Mouse (Mus musculus) cortical plate, adult 2 months (tissue): Measurements from ENCODE around the gene Tmem86a.

Experiments
- CTCF ChIP-seq: fragments of 200-500 bp; IDR thresholded peaks from 2 replicates; pipeline ENCODE4 v1.5.1; 2011; ENCODE audit warnings: mild to moderate bottlenecking, control low read depth, low read length; ENCODE audit not compliant: insufficient read depth; ENCODE audit errors: extremely low read depth
- POLR2A ChIP-seq: fragments of 200-500 bp; IDR thresholded peaks from 2 replicates; pipeline ENCODE4 v1.6.1; 2011; ENCODE audit warnings: mild to moderate bottlenecking, low read length, control low read depth; ENCODE audit not compliant: insufficient read depth; ENCODE audit errors: extremely low read depth

DNA sequence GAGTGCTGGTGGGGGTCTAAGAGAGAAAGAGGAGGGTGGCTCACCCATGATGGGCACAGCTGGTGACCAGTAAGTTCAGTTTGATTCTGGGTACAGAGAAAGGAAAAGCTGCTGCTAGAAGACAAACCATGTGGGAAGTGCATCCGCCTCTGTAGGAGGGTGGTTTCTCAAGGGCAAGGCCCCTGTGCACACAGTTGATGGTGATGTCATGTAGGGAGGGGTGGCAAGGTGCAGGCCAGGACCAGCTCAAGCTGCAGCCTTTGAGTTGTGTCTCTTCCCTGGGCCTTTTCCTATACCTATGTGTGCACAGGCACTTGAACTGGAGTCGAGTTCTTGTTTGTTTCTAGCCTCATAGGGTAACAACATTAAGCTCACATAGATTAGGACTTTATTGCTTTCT lies 44.6 kb downstream of the Tmem86a start:
- TF ChIP-seq CTCF (no peak), POLR2A (no peak)
